Mouse (Mus musculus) lung, embryonic 16.5 days (tissue): Measurements from ENCODE around the gene 2010111I01Rik. TPM values are rescaled to one million over a fixed set of nuclear protein-coding genes. Genes with fewer than 3 reads are reported as not detected.

Experiments used
- ATAC-seq: fragments of 200-750 bp; cut with Nextera tagmentation; 2 replicates; pipeline ENCODE4 v1.8.0; 2017; ENCODE audit warnings: low read depth, mild to moderate bottlenecking, moderate library complexity
- H3K27ac ChIP-seq: fragments of 300-500 bp; sonication (generic); 2 replicates; pipeline ENCODE4 v1.5.1; 2014; ENCODE audit warnings: mild to moderate bottlenecking, control low read depth, low read length
- H3K27me3 ChIP-seq: fragments of 300-500 bp; sonication (generic); 2 replicates; pipeline ENCODE4 v1.6.1; 2014; ENCODE audit warnings: low read depth, low read length, mixed read lengths; ENCODE audit not compliant: control insufficient read depth, insufficient read depth
- H3K36me3 ChIP-seq: fragments of 300-500 bp; sonication (generic); 2 replicates; pipeline ENCODE4 v1.6.1; 2014; ENCODE audit warnings: low read length; ENCODE audit not compliant: control insufficient read depth, insufficient read depth
- H3K4me1 ChIP-seq: fragments of 300-500 bp; sonication (generic); replicated peaks from 2 replicates; pipeline ENCODE4 v1.6.1; 2014; ENCODE audit warnings: low read length, mixed read lengths; ENCODE audit not compliant: control insufficient read depth, insufficient read depth
- H3K4me2 ChIP-seq: fragments of 300-500 bp; sonication (generic); 2 replicates; pipeline ENCODE4 v1.6.1; 2014; ENCODE audit warnings: low read depth, low read length, control low read depth
- H3K4me3 ChIP-seq: fragments of 300-500 bp; sonication (generic); 2 replicates; pipeline ENCODE4 v1.5.1; 2014; ENCODE audit warnings: mild to moderate bottlenecking, low read length, control low read depth
- H3K9ac ChIP-seq: fragments of 300-500 bp; sonication (generic); 2 replicates; pipeline ENCODE4 v1.6.1; 2014; ENCODE audit warnings: low read length, control low read depth
- H3K9me3 ChIP-seq: fragments of 300-500 bp; sonication (generic); 2 replicates; pipeline ENCODE4 v1.6.1; 2016; ENCODE audit warnings: low read length; ENCODE audit not compliant: control insufficient read depth
- WGBS: fragments of 180-500 bp; shearing (Covaris S2); extraction: QIAGEN DNeasy Blood & Tissue Kit; methylation state at CpG from one replicate; pipeline ENCODE4 v1.1.7; 2014; 5-methylcytosine and 5-hydroxymethylcytosine counted together
- microRNA counts: library from miRNA; unstranded; fragments of <30 nt; microRNA quantifications from one replicate; lab custom pipeline; 2016
- microRNA-seq: library from miRNA; unstranded; fragments of <30 nt; microRNA quantifications from one replicate; pipeline ENCODE4, GENCODE M21; 2016
- polyA plus RNA-seq: library from polyadenylated mRNA; unstranded; fragments of >200 nt; fragmentation: Nextera tagmentation; extraction: Ambion mirVana; gene quantifications from 2 replicates; pipeline ENCODE4 v1.2.1, GENCODE M21; 2015

The 2010111I01Rik gene
- polyA plus RNA-seq, 1 experiment from 2014 or later, result 129 TPM

DNA sequence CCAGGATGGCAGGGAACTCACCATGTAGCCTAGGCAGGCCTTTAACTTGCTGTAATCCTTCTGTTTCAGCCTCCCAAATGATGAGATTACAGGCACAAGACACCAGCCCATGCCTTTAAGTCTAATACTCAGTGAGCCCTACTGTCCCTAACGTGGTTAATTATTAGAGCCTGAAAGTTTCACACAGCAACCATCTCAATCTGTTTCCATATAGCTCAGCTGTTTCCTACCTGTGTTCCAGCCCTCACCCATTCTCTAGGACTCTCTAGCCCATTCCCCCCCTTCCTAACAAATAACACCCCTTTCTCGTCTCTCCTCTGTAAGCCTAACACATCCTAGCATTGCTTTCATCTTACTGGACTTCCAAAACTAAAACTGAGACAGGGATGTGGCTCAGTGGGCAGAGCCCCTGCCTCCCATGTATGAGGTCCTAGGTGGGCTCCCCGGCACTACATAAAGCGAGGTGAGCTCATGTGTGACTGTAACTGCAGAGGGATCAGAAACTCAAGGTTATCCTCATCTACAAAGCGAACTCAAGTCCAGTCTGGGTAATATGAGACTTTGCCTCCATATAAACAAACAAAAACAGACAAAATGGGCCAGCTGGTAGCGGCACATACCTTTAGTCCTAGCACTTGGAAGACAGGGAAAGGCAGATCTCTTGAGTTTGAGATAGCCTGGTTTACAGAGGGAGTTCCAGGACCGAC lies 408.9 kb downstream of the 2010111I01Rik start:
- 77% methylated on average over 7 of the region's 7 CpGs for WGBS
- no peak overlapping the region for H3K9ac ChIP-seq
- no peaks in the 10 kb centered on the region for H3K4me1 ChIP-seq
- H3K4me2 ChIP-seq, result no peak overlapping the region
- H3K27me3 ChIP-seq, result no peaks in the 10 kb centered on the region
- no peak overlapping the region for H3K4me3 ChIP-seq
- no peaks in the 10 kb centered on the region for H3K36me3 ChIP-seq
- no peak for ATAC-seq
- no peak overlapping the region for H3K27ac ChIP-seq
- H3K9me3 ChIP-seq, result no peaks in the 10 kb centered on the region

MicroRNAs encoded within 50 kb of the gene (microRNA counts, 519-probe panel; counts per million panel counts)
- microRNA mmu-miR-23b (lab: Ali Mortazavi, UCI) (4,088 counts per million, percentile 83 among the panel's probes with 10 or more counts), microRNA mmu-miR-24 (lab: Ali Mortazavi, UCI) (3,682 counts per million, percentile 74 among the panel's probes with 10 or more counts), microRNA mmu-miR-27b (lab: Ali Mortazavi, UCI) (3,160 counts per million, percentile 62 among the panel's probes with 10 or more counts)

Small RNAs within 50 kb of the gene (microRNA-seq; reads per million reads assigned to microRNA genes)
- gene Mir23b (32,566 reads per million, percentile 98 among the genes with 10 or more reads in this experiment), gene Mir24-1 (not detected), gene Mir27b (2,759 reads per million, percentile 85 among the genes with 10 or more reads in this experiment), gene Mir3074-1 (not detected)

Other genes with a start within 250 kb of the 2010111I01Rik start
- 29.4 and 31.1 TPM in 2 replicates for gene Platr25, start 204.2 kb upstream of the 2010111I01Rik start, polyA plus RNA-seq
- gene Gm5141, start 179.1 kb upstream of the 2010111I01Rik start, polyA plus RNA-seq, result 10.5 and 13.4 TPM in 2 replicates
- 0.73 and 1.4 TPM in 2 replicates for gene Fbp2, start 106.5 kb upstream of the 2010111I01Rik start, polyA plus RNA-seq
- 2.1 and 3.6 TPM in 2 replicates for gene Fbp1, start 76.6 kb upstream of the 2010111I01Rik start, polyA plus RNA-seq